Mouse (Mus musculus): ENCODE data around the gene Ankrd33.
A peak's percentile ranks its signal among the peaks of the same experiment; 100 is the strongest.

Ankrd33 gene

DNA sequence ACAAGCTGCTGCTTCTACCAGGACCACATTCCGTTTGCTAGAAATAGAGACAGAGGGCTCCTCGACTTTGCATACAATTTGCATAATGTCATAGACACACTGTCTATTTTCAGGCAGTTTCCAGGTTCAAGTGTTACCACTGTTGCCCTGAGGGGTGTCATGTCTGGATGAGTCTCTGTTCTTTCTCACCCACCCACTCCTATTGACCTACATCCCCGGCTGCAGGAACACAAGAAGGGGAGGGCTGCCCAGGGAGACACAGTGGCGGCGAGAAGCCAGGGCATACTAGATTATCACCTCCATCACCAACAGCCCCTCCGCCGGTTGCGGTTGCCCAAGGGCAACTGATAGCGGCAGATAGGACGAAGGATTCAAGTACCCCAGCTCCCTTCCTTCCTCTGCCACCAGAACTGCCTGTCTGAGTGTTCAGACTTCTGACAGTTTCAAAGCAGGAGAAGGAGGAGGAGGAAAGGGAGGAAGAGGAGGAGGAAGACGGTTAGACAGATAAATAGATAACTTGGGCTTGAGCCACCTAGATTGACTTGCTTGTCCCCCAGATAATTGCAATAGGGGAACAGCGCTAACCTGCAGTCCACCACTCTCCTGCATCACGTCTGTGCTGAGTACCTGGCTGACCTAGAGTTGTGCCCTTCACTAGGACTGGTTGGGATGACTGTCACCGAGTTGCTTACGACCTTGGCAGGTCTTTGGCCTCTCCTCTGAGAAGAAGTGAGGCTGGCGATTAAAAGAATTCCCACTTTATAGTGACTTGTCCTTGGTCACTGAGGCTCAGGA is 31.8 kb downstream of the Ankrd33 start:
- peak; percentile 29 for DNase-seq (ENCODE audit: low read depth, low spot score)

DNA sequence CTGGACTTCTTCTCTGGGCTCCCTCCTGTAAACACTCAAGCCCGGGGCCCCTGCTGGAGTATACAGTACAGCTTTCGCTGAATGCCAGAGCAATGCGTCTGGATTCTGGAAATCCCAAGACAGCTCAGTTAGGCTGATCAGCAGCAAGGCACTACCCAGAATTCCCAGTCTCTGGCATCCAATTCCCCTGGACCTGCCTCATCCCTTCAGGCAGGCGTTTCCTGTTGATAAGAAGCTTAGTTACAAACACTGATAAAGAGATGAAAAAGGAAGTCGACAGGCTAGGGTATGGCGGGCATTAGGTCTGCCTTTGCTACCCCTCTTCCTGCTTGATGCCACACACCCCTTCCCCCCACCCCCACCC is 32.3 kb downstream of the Ankrd33 start:
- DNase-seq (ENCODE audit: low read depth, low spot score): no peak

DNA sequence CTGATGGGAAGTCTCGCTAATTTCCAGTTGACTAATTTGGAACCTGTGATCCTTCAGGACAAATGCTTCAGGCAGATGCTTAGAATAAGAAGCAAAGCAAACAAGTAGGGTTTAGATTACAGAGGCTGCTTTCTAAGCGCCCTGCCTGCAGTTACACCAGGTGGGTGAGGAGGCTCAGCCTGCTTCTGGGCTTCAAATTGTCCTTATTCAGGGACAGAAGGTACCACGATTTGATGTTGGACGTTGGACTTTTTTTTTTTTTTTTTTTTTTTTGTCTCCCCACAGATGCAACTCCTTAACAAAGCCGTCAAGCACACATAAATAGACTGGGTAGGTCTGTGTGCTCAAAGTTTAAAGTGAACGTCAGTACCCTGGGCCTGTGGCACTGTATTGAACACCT is 33.0 kb downstream of the Ankrd33 start:
- no peak for DNase-seq (ENCODE audit: low read depth, low spot score)

DNA sequence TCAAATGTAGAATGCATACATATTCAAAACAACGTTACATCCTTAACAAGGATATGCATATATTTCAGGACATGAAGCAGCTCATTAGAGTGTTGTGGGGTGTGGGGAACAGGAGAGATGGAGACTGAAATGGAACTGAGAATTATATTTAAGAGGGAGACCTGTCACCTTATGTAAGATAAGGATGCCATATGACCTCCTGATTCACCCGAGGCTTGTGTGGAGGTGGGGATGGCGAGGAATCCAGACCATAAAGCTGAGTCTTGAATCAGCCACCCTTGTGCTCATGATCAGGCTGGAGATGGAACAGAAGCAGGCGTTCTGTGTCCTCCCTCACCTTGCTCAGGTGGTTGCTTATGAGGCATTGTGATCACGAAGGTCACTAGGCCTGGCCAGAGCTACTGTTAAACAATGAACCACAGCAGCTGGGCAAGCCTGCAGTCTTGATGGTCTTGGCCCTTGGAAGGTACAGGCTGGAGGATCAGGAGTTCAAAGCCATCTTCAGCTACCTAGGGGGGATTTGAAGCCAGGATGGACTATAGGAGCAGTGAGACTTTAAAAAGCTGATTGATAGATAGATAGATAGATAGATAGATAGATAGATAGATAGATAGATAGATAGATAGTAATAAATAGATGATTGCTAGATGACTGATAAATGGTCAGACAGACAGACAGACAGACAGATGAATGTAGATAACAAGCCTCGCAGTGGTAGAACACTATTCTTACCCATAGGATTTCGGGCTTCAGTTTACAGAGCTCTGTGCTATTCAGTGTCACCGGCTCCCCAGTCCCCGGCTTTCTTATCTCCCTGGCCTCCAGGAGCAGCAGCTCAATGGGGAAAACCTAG is 36.1 kb downstream of the Ankrd33 start:
- DNase-seq (ENCODE audit: low read depth, low spot score): no peak

DNA sequence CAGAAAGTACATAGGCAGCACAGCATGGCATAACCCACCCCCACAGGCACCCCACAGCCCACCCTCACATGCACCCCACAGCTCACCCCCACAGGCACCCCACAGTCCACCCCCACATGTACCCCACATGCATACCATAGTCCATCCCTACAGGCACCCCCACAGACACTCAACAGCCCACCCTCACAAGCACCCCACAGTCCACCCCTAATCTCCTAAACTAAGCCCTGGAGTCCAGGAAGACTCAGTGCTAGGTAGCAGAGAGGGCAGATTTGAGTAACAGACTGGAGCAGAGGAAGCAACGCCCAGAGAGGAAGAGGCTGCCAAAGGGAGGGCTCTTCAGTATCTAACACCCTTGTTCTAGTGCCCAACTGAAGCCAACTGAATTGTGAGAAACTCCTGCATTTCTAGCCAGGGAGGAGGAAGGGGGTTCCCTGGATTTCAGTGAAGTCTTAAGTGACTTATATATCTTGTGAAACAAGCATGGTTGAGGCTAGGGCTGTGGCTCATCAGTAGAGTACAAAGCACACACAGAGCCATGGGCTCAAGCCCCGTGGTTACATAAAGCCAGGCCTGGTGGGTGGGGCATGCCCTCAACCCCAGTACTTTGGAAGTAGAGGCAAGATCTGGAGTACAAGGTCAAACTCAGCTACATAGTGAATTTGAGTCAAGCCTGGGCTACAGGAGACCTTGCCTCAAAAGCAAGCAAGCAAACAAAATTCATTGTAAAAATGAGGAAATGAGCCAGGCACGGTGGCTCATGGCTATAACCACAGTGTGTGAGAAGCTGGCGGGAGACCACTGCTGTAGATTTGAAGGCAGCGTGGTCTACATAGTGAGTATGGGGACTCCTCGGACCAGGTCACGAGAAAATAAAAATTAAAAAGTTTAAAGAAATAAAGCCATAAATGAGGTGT is 39.4 kb downstream of the Ankrd33 start:
- DNase-seq (ENCODE audit: low read depth, low spot score): no peak

DNA sequence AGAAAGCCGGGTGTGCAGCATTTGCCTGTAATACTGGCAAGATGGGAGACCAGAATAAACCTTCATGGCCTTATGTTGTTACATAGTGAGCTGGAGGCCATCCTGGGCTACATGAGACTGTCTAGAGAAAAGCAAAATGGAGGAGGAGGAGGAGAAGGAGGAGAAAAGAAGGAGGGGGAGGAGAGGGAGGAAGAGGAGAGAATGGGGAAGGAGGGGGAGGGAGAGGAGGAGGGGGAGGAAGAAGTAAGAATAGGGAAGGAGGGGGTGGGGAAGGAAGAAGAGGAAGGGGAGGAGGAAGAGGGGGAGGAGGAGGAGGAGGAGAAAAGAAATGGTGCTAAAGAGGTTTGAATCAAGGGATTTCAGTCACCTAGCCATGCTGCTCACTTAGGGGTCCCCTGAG is 44.6 kb downstream of the Ankrd33 start:
- DNase-seq (ENCODE audit: low read depth, low spot score): no peak

DNA sequence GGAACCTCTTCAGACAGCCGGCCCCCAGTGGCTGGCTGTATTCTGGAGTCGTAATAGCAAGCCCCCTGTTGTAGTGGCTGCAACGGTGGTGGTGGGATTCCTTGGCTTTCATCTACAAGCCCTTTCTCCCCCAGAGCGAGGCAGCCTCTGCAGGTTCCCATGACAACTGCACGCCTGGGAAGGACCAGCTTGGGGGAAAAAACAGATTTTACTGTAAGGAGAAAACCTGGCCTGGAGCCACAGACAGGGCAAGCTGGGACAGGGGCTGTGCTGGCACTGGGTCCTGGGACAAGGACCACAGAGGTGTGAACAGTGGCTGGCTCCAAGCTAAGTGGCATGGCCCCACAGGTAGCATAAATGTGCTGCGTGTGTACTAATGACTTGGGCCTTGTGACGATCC is 45.0 kb downstream of the Ankrd33 start:
- no peak for DNase-seq (ENCODE audit: low read depth, low spot score)

DNA sequence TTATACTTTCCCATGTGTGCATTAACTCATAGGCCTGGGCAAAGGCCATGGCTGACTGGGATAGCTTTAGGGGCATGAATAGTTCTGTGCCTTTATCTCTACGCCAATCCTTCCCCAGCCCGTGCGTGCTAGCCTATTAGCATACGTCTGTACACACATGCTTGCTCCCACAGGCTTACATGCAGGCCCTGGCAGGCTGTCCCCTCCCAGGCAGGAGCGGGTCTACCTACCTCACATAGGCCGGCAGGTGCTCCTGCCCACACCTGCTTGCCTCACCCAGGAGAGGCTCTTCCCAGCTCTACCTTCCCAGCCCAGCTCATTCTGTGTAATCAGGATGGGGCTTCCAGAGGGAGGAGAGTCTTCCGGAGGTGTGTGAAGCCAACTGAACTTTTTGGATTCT is 46.0 kb downstream of the Ankrd33 start:
- no peak for DNase-seq (ENCODE audit: low read depth, low spot score)

DNA sequence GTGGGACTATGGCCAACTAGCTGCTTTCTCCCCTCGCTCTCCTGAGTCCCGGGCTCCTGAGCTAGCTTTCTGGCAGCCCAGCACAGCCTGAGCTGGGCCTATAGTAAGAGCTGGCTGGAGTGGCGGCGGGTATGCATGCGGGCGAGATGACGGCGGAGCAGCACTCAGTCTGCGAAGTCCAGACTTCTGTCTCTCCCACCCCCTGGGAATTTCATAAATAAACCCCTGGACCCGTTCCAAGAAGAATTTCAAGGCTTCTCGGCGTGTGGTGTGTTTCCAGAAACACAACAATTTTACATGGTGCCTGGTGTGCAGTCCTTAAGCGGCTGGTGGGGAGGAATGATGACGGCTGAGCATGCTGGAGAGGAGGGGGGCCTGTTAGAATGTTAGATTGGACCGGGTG is 47.5 kb downstream of the Ankrd33 start:
- no peak for DNase-seq (ENCODE audit: low read depth, low spot score)

DNA sequence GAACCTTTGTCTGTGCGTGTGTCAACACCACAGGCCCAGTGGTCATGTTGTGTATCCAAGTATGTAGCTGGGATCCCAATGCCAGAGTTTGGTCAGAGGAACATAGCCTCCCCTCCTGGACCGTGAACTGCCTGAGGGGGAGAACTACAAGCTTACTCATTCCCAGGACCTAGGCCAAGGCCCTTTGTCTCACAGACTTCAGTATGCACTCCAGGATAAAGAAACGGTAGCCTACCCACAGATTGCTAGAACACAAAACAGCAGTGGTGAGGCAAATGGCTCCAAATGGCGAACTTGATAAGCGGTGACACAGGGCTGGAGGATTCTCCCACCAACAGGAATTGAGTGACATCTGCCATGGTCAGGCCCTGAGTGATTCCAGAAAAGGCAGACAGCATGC is 48.3 kb downstream of the Ankrd33 start:
- no peak for DNase-seq (ENCODE audit: low read depth, low spot score)

DNA sequence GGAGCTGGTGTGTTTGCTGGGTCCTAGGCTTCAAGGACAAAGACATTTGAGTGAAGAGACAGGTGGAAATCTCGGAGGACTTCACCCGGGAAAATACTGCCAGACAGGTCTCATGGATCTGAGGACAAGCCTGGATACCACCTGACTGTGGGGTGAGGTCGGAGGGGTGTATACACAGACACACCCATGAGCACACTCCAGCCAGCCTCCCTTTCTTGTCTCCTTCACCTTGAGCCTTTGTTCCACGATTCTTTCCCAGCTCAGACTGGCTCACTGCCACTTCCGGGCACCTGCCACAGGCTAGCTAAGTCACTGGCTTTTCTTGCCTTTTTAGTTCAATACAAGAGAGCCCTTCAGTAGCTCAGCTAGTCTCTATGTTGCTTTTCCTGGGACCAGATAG is 48.7 kb downstream of the Ankrd33 start:
- no peak for DNase-seq (ENCODE audit: low read depth, low spot score)

DNA sequence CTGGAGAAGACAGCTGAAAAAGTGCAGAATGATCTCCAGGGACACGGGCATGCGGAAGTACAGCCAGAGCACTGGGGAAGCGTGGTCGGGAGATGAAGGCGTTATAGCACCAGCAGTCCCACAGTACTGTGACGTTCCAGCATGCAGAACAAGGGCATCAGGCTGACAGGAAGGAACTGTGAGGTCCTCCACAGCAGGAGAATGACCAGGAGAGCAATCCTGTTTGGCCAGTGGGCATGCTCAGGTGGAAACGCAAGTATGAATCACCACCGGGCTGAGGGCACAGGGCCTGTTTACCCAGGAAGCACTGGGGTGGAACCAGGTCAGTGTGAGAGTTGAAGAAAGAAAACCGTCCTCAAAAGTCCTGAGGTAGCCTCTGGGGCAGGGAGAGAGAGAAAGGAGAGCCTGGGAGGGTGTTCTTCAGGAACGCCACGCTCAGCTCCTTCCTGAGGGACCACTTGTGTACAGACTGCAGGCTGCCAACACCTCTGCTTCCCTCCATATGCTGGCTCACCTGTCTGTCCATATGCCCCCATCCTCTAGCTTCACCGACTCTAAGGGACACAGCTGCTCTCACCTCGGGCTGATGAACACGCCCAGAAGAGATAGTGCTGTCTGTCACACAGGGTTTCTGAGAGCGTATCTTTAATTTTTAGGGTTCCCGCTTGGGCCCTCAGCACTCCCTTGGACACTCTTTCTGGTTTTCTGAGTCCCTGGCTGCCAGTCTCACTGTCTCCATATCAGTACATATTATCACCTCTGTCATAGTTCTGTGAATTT is 50.3 kb downstream of the Ankrd33 start:
- no peak for DNase-seq (ENCODE audit: low read depth, low spot score)

DNA sequence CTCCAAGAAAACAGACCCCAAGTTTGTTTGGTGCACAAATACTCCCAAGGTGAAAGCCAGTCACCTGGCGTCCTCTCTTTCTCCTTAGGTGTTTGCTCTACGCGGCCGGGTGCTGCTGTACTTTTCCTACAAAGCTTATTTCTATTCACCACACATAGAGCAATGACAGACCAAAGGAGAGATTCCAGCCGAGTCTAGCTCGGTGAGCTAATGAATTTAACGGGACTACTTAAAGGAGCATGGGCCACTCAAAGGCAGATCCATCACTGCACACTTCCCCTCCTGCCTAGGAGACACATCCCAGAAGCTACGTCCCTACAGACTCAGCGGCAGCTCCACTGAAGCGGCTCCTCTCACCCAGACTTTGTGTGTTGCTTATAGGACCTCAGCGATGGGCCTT is 52.0 kb downstream of the Ankrd33 start:
- DNase-seq (ENCODE audit: low read depth, low spot score): no peak
